Mouse (Mus musculus) layer of hippocampus, postnatal 10 days (tissue): ENCODE results near the gene Yipf2. TPM values are rescaled to one million over a fixed set of nuclear protein-coding genes. Genes with fewer than 3 reads are reported as not detected.
"Not testable (repeated sequence)": the region's sequence is repeated elsewhere in the genome, so short reads cannot be mapped to it uniquely, and the experiment has no call there.

Source experiments
- DNase-seq, 2 experiments: peaks; one replicate each; pipeline ENCODE4 v3.0.0; 2021; ENCODE audit warnings: low spot score in 2 of 2
- total RNA-seq, 2 experiments: library from RNA; stranded (reverse); gene quantifications; 2 replicates each; pipeline ENCODE4 v1.2.3; 2021

The Yipf2 gene
- total RNA-seq, 2 experiments from 2014 or later: 11.3 to 12.3 TPM

- no peak for DNase-seq
These were observed 7.6 kb upstream of the Yipf2 start for GRCm38 (mm10) chr9:21600186-21600585.

GRCm38 (mm10) chr9:21598198-21598597 lies 5.6 kb upstream of the Yipf2 start:
- no peak for DNase-seq

- DNase-seq: no peak
These were observed 2.2 kb upstream of the Yipf2 start for GRCm38 (mm10) chr9:21594838-21595237.

GRCm38 (mm10) chr9:21594350-21594749 lies 1.7 kb upstream of the Yipf2 start:
- not testable (repeated sequence) for DNase-seq

DNA sequence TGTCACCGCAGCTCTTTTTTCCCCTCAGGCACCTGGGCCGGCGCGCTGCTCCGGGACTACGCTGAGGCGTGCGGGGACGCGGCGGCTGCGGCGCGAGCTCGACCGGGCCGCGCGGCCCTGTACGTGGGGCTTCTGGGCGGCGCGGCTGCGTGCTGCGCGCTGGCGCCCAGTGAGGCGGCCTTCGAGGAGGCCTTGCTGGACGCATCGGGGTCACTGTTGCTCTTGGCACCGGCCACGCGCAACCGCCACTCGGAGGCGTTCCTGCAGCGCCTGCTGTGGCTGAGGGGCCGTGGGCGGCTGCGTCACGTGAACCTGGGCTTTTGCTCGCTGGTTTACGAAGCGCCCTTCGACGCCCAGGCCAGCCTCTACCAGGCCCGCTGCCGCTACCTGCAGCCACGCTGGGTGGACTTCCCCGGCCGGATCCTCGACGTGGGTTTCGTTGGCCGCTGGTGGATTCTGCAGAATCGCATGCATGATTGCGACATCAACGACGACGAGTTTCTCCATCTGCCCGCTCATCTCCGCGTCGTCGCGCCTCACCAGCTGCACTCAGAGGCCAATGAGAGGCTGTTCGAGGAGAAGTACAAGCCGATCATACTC lies 594 bp upstream of the Yipf2 start:
- DNase-seq: peak; percentile 62 to 68

GRCm38 (mm10) chr9:21591831-21592702 lies 561 bp downstream of the Yipf2 start:
- DNase-seq: no peak

GRCm38 (mm10) chr9:21591127-21591830 lies 1.3 kb downstream of the Yipf2 start:
- no peak for DNase-seq

DNA sequence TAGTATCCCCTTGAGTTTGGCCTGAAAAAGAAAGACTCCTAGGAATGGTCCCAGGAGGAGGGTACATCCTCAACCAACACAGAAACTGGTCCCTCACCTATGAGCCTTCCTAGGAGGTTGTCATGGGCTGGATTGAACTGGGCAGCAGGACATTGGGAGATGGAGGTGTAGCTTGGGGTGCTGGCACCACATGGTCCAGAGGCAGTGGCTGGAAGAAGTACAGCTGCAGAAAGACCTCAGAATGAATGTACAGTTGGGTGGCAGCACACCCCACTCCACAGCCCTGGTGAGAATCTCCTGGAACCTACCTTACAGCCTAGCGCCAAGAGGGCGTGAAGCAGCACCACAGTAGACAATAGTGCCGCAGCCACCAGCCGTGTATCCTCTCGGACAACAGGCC lies 3.1 kb downstream of the Yipf2 start:
- DNase-seq: no peak

DNA sequence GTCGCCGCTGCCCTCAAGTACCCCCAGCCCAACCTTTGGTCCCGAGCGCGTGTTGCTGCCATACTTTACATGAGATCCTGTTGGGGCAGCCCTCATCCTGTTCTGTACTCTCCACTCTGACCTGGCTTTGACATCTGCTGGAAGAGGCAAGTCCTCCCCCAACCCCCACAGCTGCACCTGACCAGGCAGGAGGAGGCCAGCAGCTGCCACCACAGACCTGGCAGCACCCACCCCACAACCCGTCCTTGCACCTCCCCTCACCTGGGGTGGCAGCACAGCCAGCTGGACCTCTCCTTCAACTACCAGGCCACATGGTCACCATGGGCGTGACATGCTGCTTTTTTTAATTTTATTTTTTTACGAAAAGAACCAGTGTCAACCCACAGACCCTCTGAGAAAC lies 4.3 kb downstream of the Yipf2 start:
- no peak for DNase-seq

DNA sequence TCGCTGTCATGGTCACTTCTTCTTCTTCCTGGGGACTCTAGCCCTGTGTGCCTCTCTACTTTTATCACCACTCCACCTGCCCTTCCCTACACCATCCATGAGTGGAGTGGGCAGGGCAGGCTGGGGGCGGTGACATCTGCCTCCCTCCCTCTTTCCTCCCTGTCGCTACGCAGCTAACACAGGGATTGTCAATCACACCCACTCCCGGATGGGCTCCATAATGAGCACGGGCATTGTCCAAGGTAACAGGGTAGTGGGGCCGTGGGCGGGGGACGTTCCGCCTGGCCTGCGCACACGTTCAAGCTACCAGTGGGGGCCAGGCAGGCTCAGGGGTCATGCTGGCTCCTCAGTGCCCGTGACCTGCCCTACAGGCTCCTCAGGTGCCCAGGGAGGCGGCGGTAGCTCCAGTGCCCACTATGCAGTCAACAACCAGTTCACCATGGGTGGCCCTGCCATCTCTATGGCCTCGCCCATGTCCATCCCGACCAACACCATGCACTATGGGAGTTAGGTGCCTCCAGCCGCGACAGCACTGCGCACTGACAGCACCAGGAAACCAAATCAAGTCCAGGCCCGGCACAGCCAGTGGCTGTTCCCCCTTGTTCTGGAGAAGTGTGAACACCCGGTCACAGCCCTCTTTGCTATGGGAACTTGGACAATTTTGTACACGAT lies 4.8 kb downstream of the Yipf2 start:
- DNase-seq: no peak

- DNase-seq: no peak
These were observed 7.2 kb downstream of the Yipf2 start for GRCm38 (mm10) chr9:21585401-21585800.

GRCm38 (mm10) chr9:21578226-21578625 lies 14.4 kb downstream of the Yipf2 start:
- no peak for DNase-seq

DNA sequence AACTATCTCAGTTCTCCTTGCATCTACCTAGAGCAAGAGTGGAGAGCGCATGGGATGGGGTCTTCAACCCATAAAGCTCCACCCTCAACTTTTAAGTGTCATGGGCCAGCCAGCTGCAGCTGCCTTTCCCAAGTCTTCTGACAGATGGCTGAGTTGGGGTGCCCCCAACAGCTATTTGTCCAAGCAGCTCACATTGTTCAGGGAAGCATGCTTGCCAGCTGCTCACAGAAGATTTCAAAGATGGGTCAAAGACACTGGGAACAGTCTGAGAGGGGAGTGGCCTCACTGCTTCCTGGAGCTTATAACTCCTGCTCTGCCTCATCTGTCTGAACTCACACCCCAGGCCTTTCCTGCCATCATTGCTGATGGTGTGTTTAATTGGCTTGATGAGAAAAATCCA lies 16.3 kb downstream of the Yipf2 start:
- no peak for DNase-seq

GRCm38 (mm10) chr9:21575253-21575652 lies 17.4 kb downstream of the Yipf2 start:
- DNase-seq: no peak

GRCm38 (mm10) chr9:21574012-21574801 lies 18.4 kb downstream of the Yipf2 start:
- DNase-seq: no peak

- no peak for DNase-seq
These were observed 23.9 kb downstream of the Yipf2 start for GRCm38 (mm10) chr9:21568657-21569255.

DNA sequence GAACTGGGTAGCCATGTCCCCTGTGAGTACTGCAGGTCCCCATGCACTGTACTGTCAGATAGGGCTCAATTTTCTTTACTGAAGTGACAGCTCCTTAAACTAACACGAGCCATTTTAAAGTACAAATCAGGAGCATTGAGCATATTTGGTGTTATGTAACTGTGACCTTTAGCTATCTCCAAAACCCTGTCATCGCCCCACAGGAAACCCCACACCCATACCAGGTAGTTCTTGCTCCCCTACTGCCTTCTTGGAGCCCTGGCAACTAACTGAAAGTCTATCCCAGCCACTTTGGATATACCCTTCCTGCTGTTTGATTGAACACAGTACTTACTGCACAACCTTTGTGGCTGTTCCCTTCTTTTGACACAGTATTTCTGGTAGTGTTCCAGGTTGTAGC lies 25.6 kb downstream of the Yipf2 start:
- DNase-seq: no peak

- no peak for DNase-seq
These were observed 26.1 kb downstream of the Yipf2 start for GRCm38 (mm10) chr9:21566538-21566937.

- DNase-seq: no peak
These were observed 27.5 kb downstream of the Yipf2 start for GRCm38 (mm10) chr9:21565004-21565586.

GRCm38 (mm10) chr9:21564420-21564819 lies 28.2 kb downstream of the Yipf2 start:
- no peak for DNase-seq
